Mouse (Mus musculus) cerebellum, adult 18-20 months (tissue): ENCODE data around the gene Olfr1291-ps1.

Experiments
- DNase-seq, 2 experiments: peaks; one replicate each; pipeline ENCODE4 v3.0.0; 2021

Gene Olfr1291-ps1

GRCm38 (mm10) chr2:111496880-111497279 lies at the start of gene Olfr1291-ps1:
TSS of gene Olfr1291-ps1 (plus strand) at chr2:111497180.
- no peak for DNase-seq

GRCm38 (mm10) chr2:111448842-111449241 lies 48.1 kb upstream of the Olfr1291-ps1 start, which contains the start of gene Olfr1287:
TSS of gene Olfr1287 (plus strand) at chr2:111449142.
- DNase-seq: no peak

- DNase-seq: no peak
Measured at GRCm38 (mm10) chr2:111473801-111474200, 23.2 kb upstream of the Olfr1291-ps1 start, which contains the start of gene Olfr1288. TSS of gene Olfr1288 (plus strand) at chr2:111474101.

GRCm38 (mm10) chr2:111480519-111480918 lies 16.5 kb upstream of the Olfr1291-ps1 start, which contains the start of gene Olfr1289:
TSS of gene Olfr1289 (plus strand) at chr2:111480819.
- no peak for DNase-seq

GRCm38 (mm10) chr2:111493729-111494128 lies 3.3 kb upstream of the Olfr1291-ps1 start, which contains the start of gene Olfr1290:
TSS of gene Olfr1290 (minus strand) at chr2:111493829.
- DNase-seq: no peak

GRCm38 (mm10) chr2:111517451-111517850 lies 20.5 kb downstream of the Olfr1291-ps1 start:
- no peak for DNase-seq

GRCm38 (mm10) chr2:111524903-111525302 lies 27.9 kb downstream of the Olfr1291-ps1 start, which contains the start of gene Olfr1293-ps:
TSS of gene Olfr1293-ps (plus strand) at chr2:111525203.
- no peak for DNase-seq

GRCm38 (mm10) chr2:111540191-111540590 lies 43.2 kb downstream of the Olfr1291-ps1 start, which contains the start of gene Olfr1294:
TSS of gene Olfr1294 (minus strand) at chr2:111540291.
- no peak for DNase-seq
